Mouse (Mus musculus) urinary bladder, adult 18-20 months (tissue): ENCODE measurements around the gene Elfn1.

Source experiments
- DNase-seq, 2 experiments: peaks; one replicate each; pipeline ENCODE4 v3.0.0; 2022; ENCODE audit warnings: low spot score in 2 of 2, mixed read lengths in 2 of 2

The Elfn1 gene

DNA sequence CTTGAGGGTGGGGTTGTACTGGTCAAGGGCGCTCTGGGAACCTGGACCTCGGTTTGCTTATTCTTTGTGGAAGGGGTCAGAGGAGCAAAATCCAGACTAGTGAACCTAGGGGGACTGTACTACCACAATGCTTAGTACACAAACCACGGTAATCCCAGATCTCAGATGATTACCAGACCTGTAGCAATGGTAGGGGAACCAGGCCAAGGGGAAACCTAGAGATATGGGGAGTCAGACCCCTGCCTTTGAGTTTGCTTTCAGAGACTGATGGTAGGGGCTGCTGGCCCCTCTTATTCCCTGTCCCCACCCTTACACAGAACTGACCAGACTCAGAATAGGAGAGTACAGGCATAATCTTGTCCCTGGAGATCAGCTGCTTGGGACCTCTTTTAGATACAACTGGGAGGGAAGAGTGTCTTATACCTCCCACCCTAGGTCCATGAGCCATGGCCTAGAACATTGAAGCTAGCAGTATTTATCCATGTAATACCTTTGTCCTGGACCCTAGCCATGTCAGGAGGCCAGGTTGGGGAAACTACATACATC, 3.1 kb downstream of the Elfn1 start:
- no peak for DNase-seq

DNA sequence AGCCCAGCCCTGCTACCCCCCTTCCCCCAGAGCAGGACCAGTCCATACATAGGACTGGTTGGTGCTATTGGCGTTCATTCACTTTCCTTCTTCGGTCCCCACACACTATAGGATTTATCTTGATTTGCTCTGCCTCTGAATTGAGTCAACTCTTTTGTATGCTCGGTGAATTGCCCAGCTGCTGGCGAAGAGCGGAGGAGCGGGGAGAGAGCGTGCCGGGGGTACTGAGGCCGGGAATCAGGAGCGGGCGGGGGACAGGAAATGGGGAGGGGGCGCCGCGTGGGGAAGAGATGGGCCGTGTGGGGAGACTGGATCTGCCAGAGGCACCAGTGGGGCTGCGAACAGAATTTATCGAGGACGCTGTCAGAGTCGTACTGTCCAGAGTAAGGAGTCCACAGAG, 3.8 kb downstream of the Elfn1 start:
- DNase-seq = no peak

DNA sequence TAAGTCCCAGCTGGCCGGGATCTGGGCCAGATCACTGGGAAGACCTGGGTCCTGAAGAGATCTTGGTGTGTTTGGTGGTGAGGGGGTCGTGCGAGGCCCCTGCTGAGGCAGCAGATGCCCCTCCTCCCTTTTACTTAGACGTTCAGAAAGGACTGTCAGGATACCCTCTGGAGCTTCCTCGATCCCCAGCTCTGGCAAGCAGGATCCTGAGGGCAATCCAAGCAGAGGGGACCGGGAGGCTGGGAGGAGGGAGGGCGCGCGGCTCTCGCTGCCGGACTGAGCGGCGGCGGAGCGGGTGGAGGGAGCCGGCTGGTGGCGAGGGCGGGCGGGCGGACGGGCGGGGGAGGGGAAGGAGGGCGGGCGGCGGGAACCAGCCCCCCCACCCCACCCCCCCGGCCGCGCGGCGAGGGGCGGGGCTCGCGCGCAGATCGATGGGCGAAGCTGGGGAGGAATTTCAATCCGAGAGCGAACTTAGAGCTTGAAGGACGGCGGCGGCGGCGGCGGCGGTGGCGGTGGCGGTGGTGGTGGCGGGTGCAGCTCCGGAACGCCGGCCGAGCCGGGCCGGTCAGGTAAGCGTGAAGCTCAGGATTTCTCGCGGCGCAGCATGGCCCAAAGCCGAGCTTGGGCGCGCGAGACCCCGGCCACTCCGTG, 4.5 kb downstream of the Elfn1 start:
- DNase-seq = peak in 1 of 2 experiments; percentile 42

DNA sequence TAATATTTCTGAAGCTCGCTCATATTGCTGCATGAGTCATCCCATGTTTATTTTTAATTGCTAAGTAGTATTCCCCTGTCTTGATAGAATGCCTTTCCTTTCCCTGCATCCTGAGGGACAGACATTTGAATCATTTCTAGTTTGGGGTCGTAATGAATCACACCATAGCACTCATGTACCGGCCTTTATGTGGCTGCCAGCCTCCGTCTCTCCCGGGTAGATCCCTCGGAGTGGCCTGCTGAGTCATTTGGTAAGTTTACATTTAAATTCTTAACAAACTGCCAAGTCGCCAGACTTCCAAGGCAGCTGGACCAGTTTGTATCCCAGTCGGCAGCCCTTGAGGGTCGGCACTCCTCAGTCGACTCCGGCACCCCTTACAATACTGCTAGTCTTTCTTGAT, 13.9 kb downstream of the Elfn1 start:
- DNase-seq = no peak

GRCm38 (mm10) chr5:139923867-139924266, 16.1 kb downstream of the Elfn1 start:
- DNase-seq = no peak

DNA sequence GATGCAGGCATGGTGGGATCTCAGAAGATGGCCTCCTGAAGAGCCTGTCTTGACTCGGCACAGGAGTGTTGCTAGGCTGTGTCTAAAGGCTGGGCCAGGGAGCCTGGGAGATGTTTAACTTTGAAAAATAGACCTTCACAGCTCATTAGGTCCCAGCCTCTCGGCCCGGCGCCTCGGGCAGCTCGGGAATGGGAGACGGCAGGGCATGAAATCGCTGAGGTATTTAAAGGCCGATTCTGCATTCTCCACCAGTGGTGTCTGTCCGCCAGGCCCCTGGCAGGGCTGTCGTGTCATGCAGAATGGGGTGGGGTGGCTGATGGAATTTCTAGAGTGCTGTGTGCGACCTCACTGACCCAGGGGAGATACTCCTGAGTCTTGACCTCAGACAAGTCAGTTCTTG, 22.4 kb downstream of the Elfn1 start:
- DNase-seq = no peak

GRCm38 (mm10) chr5:139930927-139931351, 23.2 kb downstream of the Elfn1 start:
- no peak for DNase-seq

- no peak for DNase-seq
These were observed 24.3 kb downstream of the Elfn1 start for GRCm38 (mm10) chr5:139931947-139932540.

- no peak for DNase-seq
These were observed 25.0 kb downstream of the Elfn1 start for GRCm38 (mm10) chr5:139932595-139933271.

DNA sequence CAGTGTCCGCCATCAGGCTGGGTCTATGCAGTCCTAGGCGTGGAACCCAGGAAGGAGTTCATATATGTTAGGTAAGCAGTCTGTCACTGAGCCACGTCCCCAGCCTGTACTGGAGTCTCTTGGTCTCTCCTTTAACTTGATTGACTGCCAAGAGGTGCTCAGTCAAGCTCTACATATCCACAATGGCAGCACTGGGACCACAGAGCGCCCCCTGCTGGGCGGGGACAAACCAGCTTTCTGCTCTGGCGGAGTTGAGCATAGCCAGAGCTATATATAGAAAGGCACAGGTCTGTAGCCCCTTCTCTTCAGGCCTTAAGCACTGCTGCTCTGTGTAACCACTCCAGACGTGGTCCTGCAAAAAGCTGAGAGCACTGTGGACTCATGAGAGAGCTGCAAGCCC, 25.7 kb downstream of the Elfn1 start:
- no peak for DNase-seq

DNA sequence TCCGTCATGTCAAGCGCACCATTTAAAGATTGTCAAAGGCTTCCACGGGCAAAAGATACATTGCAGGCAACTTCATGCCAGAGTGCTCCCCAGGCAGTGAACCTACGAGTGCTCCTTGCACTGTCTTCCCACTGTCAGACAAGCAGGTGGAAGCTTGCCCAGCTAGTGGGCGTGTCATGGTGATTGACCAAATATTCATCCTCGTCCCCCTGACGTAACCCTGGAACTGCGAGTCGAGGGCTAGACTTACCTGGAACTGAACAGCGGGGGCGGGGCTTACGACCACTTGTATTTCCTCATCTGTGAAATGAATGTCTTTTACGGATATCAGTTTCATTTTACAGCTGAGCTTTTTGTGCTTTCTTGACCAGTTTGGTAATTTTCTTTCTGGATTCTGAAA, 28.7 kb downstream of the Elfn1 start:
- DNase-seq = no peak

DNA sequence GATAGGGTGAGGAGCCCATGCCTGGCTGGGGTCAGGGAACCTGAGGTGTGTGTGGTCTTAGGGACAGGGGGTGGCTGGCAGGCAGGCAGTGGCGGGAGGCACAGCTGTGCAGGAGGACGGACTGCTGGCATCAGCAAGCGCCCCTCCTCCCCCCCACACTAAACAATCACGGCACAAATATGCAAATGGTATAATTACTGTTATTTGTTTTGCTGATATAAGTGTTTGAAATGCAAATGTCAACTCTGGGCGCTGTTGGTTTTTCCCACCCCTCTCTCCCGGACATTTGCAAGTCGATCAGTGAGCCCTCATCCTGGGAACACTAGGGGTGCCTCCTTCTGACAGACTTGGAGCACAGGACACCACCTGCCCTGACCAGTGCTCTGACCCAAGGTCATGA, 37.0 kb downstream of the Elfn1 start:
- no peak for DNase-seq

GRCm38 (mm10) chr5:139945715-139946364, 38.1 kb downstream of the Elfn1 start:
- DNase-seq = no peak

DNA sequence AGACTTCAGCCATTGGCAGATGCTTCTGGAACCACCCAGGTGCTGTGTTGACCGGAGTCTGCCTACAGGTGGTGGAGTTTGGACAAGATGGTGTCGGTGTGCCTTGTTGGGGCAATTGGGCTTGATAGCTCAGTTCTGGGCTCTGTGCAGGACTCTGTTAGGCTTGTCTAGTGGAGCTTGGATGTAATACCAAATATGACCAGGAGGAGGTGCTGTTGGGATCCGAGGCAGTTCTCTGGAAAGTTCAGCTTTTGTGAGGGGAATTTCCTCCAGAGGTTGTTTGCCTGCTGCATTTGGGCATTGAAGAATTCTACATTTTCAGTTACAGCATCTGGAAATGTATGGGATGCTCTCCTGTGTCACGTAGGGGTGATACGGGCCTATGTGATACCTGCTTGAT, 39.7 kb downstream of the Elfn1 start:
- no peak for DNase-seq

DNA sequence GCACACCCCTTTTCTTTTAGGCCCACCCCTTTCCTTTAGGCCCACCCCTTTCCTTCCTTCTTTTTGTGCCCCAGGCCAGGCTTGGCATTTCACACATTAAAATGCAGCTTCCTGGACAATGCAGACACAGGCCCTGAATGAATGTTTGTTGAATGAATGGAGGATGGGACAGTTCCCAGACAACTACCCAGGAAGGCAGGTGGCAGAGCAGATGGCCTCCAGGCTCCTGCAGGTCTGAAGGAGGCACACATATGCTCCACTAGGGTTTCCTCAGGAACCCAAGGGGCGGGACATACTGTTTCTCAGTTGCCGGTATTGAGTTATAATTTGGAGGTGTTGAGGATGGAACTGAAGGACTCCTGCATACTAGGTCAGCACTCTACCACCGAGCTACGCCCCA, 40.8 kb downstream of the Elfn1 start:
- no peak for DNase-seq

DNA sequence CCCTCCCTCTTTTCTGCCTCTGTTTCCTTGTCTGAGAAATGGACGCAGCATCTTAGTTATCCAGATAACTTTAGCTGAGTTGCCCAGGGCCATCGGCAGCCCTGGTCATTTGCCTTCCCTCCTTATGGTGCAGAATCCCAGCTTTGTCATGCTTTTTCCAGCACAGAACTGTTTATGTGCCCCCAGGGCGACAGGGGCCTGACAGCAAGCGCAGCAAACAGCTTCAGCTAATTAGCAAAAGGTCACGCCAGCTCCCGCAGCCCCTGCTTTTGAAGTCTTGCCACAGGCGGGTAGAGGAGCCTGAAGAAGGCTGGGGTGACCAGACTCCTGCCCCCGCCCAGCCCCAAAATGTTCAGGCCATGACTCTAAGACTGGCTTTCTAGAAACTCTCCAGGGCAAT, 41.6 kb downstream of the Elfn1 start:
- DNase-seq = no peak

DNA sequence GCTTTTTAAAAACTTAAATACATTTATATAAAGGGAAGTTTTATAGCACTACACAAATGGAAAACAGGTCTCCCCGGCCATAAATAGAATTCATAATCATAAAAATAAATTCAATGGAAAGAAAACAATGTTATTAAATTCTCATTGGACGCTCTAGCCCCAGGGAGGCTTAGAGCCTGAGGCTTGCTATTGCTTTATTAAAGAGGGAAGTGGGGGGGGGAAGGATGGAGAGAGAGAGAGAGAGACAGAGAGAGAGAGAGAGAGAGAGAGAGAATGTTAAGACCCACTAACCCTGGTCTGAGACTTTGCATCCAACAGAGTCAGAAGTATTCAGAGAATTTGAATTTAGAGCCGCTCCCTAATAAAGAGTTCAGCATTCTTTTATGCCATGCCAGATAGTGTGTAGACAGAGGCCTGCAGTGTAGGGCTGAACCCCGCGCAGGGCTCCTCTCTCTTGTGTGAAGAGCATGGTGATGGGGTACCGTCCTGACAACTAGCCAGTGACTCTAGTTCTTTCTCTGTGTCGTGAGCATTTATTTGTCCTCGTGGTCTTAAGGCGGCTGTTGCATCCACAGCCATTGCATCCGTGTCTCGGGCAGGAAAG, 42.3 kb downstream of the Elfn1 start:
- no peak for DNase-seq

DNA sequence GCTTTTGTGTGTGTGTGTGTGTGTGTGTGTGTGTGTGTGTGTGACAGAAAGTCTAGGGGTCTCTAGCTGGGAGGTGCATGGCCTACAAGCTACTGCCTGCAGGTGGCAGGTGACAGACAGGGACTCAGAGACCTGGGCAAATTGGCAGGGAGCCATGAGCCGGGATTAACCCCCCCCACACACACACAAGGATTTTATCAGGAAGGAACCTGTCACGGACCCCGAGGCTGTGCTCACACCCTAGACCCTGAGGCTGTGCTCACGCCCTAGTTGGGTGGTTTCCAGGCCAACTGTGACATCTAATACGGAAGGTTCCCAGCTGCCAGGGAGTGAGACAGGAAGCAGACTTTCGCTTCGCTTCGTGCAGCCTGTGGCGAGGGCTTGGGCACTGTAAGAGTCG, 49.1 kb downstream of the Elfn1 start:
- DNase-seq = peak in 1 of 2 experiments; percentile 19

DNA sequence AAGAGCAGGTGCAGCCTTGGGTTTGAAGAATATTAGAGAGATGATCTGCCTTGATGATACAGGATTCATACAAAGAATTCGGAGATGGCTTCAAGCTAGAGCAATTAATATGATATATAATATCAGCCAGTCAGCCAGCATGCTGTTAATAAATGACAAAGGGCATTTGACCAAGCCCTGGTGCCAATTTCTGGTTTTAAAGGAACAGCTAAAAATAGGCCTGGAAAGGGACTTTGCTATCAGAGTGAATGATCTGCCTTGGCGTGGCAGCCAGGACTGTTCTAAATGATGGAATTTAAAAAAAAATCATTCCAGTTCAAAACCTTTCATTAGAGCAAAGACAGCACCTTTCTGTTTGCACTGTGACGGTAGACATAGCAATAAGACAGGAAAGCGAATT, 52.0 kb downstream of the Elfn1 start:
- no peak for DNase-seq

DNA sequence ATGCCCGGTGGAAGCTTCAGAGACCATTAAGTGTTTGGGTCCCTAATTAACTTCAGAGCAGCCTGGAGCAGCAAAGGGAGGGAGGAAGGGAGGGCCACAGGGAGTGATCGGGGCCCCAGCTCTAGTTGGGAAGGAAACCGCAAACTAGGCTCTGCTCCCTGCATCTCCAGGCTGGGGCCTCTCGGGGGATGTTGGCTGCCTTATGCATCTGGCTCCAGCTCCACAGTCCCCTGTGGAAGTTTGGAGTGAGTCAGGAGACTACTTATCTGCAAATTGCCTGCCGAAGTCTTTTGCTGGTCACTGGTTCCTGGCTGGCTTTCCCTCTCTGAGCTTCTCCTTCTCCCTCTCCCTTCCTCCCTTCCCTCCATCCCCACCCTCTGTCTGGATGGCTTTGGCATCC, 56.6 kb downstream of the Elfn1 start:
- DNase-seq = no peak

DNA sequence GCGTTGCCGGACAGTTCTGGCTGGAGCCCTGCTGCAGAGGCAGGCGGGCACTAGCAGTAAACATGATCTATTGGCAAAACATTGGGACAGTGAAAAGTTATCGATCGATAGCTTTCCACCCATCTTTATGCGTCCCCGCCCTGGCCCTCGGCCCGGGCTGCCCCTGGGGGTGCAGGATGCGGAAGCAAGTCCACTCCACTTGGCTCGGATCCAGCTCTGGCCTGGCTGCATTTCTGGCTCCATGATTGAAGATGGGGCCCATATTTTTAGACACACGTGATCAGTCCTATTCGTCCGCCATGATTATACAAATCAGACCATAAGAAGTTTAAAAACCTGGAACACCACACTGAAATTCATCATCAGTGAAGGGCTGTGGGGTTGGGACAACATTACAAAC, 57.9 kb downstream of the Elfn1 start:
- DNase-seq = no peak
